Mouse (Mus musculus) neural tube, embryonic 15.5 days (tissue): ENCODE measurements around the gene Mybpc1. TPM values are rescaled to one million over a fixed set of nuclear protein-coding genes. Genes with fewer than 3 reads are reported as not detected.
"Not testable (repeated sequence)": the region's sequence is repeated elsewhere in the genome, so short reads cannot be mapped to it uniquely, and the experiment has no call there.

ENCODE experiments used
- ATAC-seq: fragments of 200-750 bp; cut with Nextera tagmentation; 2 replicates; pipeline ENCODE4 v1.8.0; 2017; ENCODE audit warnings: mild to moderate bottlenecking, moderate TSS enrichment, moderate library complexity; ENCODE audit not compliant: low FRiP score
- H3K27ac ChIP-seq: fragments of 300-500 bp; sonication (generic); replicated peaks from 2 replicates; pipeline ENCODE4 v1.5.1; 2015; ENCODE audit warnings: mild to moderate bottlenecking, inconsistent platforms
- H3K27me3 ChIP-seq: fragments of 300-500 bp; sonication (generic); replicated peaks from 2 replicates; pipeline ENCODE4 v1.6.1; 2015; ENCODE audit warnings: inconsistent platforms
- H3K36me3 ChIP-seq: fragments of 300-500 bp; sonication (generic); 2 replicates; pipeline ENCODE4 v1.6.1; 2015; ENCODE audit warnings: inconsistent platforms
- H3K4me1 ChIP-seq: fragments of 300-500 bp; sonication (generic); 2 replicates; pipeline ENCODE4 v1.6.1; 2015; ENCODE audit warnings: inconsistent platforms
- H3K4me2 ChIP-seq: fragments of 300-500 bp; sonication (generic); 2 replicates; pipeline ENCODE4 v1.6.1; 2015; ENCODE audit warnings: inconsistent platforms, mild to moderate bottlenecking, moderate library complexity
- H3K4me3 ChIP-seq: fragments of 300-500 bp; sonication (generic); replicated peaks from 2 replicates; pipeline ENCODE4 v1.5.1; 2015; ENCODE audit warnings: mild to moderate bottlenecking, inconsistent platforms
- H3K9ac ChIP-seq: fragments of 300-500 bp; sonication (generic); replicated peaks from 2 replicates; pipeline ENCODE4 v1.6.1; 2015; ENCODE audit warnings: mild to moderate bottlenecking, inconsistent platforms
- H3K9me3 ChIP-seq: fragments of 300-500 bp; sonication (generic); replicated peaks from 2 replicates; pipeline ENCODE4 v1.6.1; 2016; ENCODE audit warnings: inconsistent platforms
- WGBS: fragments of 180-500 bp; shearing (Covaris S2); methylation state at CpG from one replicate; pipeline ENCODE4 v1.1.7; 2015; ENCODE audit warnings: mixed read lengths; 5-methylcytosine and 5-hydroxymethylcytosine counted together
- polyA plus RNA-seq: library from polyadenylated mRNA; unstranded; fragments of >200 nt; fragmentation: Nextera tagmentation; extraction: Ambion mirVana; gene quantifications from 2 replicates; pipeline ENCODE4 v1.2.1, GENCODE M21; 2015

Gene Mybpc1
- polyA plus RNA-seq, 1 experiment from 2014 or later = 12.6 TPM

DNA sequence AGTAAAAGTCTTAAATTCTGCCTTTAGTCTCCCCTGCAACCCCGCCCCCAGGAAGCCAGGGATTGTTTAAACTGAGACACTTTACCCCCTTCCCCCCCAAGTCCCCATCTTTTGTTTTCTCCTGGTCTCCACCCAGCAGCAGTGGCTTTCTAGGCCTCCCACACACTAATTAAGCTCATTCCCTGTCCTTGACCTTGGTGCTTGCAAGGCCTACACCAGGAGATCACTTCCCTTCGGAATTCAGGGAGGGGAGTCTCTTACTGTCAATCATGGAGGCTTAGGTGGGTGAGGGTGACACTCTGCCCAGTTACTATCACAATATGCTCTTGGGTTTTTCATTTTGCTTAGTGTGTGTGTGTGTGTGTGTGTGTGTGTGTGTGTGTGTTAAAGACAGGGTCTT, 57.3 kb downstream of the Mybpc1 start:
- H3K27me3 ChIP-seq = no peaks in the 10 kb centered on the region
- no peak overlapping the region for H3K9ac ChIP-seq
- no peaks in the 10 kb centered on the region for H3K4me1 ChIP-seq
- H3K27ac ChIP-seq = no peak overlapping the region
- no peaks in the 10 kb centered on the region for H3K36me3 ChIP-seq
- H3K4me2 ChIP-seq = no peak overlapping the region
- no peak overlapping the region for H3K4me3 ChIP-seq
- H3K9me3 ChIP-seq = no peaks in the 10 kb centered on the region; the same call in 1 of the 2 replicates
- ATAC-seq = no peak
- WGBS = 62% methylated on average over 2 of the region's 2 CpGs

DNA sequence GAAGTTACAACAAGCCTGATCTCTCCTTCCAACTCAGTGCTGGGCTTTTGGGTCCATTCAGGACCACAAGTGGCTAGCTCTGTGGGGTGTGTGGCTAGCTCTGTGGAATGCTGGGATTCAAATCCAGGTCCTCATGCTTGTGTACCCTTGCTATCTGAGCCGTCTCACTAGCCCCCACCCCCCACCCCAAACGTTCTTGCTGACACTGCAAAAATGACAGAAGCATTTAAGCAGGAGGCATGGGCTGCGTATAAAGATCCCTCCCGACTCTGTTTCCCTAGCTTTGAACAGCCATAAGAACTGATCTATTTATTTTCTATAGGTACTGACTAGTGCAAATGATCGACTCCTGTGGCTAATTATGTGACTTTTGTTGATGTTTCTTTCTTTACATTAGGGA, 74.3 kb downstream of the Mybpc1 start:
- Histone ChIP-seq H3K4me1 (no peaks in the 10 kb centered on the region), H3K4me3 (no peak overlapping the region), H3K9me3 (no peaks in the 10 kb centered on the region), H3K36me3 (no peaks in the 10 kb centered on the region), H3K27me3 (no peaks in the 10 kb centered on the region), H3K4me2 (no peak overlapping the region), H3K27ac (no peak overlapping the region), H3K9ac (no peak overlapping the region)
- 75% methylated on average over 5 of the region's 5 CpGs for WGBS
- no peak for ATAC-seq

DNA sequence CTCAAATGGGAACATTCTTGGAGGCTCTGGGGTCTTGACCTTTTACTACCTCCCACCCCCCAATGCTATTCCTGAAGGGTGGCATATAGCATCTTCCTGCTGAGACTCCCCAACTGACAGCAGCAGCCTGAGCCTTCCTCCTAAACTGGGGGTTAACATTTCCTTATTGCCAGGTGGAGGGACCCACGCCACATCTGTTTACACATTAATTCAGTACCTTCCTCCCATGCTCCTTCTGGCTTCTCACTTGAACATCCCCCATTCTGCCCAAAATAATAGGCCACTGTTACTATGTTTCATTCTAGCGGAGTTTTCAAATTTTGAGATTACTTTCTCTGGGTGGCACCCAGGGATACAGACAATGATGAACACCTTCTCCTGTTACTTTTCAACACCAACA, 80.9 kb downstream of the Mybpc1 start:
- Histone ChIP-seq H3K27me3 (no peaks in the 10 kb centered on the region), H3K4me3 (no peak overlapping the region), H3K9me3 (no peaks in the 10 kb centered on the region), H3K27ac (no peak overlapping the region), H3K4me1 (no peaks in the 10 kb centered on the region), H3K36me3 (no peaks in the 10 kb centered on the region), H3K9ac (no peak overlapping the region), H3K4me2 (no peak overlapping the region)
- no peak for ATAC-seq
- WGBS = 83% methylated on average over 2 of the region's 2 CpGs

DNA sequence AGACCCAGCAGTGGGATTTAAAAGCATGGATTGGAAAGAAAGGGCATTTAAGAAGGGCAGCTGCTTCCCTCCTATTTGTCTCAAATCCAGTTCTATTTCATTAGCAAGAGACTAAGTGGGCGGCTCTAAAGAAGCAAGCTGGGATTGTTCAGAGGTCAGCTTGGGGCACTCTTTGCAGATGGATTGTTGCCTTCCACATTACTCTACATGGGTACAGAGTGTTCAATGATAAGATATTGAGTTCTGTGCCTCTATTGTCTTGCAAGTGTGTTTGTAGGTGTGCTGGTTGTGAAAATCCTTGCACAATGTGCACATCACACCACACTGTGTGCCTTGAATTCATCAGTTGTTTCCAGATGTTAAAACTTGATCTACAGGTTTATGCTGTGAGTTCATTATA, 81.7 kb downstream of the Mybpc1 start:
- no peak overlapping the region for H3K27ac ChIP-seq
- no peaks in the 10 kb centered on the region for H3K4me1 ChIP-seq
- H3K4me2 ChIP-seq = no peak overlapping the region
- ATAC-seq = no peak
- WGBS = 71% methylated on average over 1 of the region's 1 CpGs
- no peaks in the 10 kb centered on the region for H3K36me3 ChIP-seq
- H3K4me3 ChIP-seq = no peak overlapping the region
- H3K27me3 ChIP-seq = no peaks in the 10 kb centered on the region
- no peak overlapping the region for H3K9ac ChIP-seq
- H3K9me3 ChIP-seq = no peaks in the 10 kb centered on the region

DNA sequence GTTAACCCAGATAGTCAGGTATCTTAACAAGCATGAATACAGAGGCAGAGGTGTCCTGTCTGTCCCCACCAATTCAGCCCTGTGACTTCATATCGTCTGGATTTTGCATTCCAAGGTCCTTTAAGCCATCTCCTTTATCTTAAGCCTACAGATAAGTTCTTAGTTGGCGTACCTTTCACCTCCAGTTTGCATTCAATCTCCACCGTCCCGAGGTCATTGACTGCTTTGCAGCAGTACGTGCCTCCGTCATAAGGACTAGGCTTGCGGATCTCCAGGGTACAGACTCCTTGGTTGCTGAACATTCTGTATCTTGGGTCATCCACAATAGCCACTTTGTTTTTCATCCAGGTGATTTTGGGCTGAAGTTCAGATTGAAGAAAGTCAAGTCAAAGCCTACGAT, 82.2 kb downstream of the Mybpc1 start:
- no peak overlapping the region for H3K4me3 ChIP-seq
- no peaks in the 10 kb centered on the region for H3K27me3 ChIP-seq
- H3K27ac ChIP-seq = no peak overlapping the region
- no peak for ATAC-seq
- no peak overlapping the region for H3K4me2 ChIP-seq
- 93% methylated on average over 8 of the region's 8 CpGs for WGBS
- no peak overlapping the region for H3K9ac ChIP-seq
- H3K9me3 ChIP-seq = no peaks in the 10 kb centered on the region
- no peaks in the 10 kb centered on the region for H3K4me1 ChIP-seq
- no peaks in the 10 kb centered on the region for H3K36me3 ChIP-seq

DNA sequence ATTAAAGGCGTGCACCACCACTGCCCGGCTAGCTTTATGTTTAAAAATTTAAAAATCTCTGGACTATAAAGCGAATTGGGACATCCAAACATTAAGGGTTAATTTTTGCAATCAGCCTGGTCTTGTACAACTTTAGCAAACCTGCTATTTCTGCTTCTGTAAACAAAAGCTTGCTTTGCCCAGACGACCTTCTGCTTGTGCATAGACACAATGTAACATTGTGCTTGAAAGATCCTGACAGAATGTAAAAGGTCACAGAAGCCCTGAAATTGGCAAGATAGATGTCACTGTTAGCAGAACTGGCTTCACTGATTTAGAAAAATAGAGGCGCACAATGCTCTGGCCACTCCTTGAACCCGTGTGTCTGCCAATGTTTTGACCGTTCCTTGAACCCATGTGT, 89.9 kb downstream of the Mybpc1 start:
- WGBS = 82% methylated on average over 7 of the region's 7 CpGs

DNA sequence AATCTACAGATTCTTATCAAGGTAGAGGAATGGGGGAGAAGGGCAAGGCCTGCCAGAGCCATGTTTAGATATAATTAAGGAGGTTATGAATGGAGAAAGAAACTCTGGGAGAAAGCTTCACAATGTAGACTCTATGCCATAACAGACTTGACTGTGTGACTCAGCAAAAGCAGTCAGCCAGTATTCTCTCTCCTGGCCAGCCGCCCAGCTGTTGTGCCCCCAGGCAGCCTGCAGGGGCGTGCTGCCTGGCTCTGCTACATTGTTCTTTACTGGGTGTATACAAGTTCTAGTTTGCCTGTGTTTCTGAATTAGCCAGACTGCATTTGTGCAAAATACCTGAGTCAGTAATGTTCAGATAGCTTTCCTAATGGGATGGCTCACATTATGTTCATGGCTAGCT, 90.5 kb downstream of the Mybpc1 start:
- ATAC-seq = no peak
- no peak overlapping the region for H3K4me2 ChIP-seq
- H3K4me1 ChIP-seq = no peaks in the 10 kb centered on the region
- no peak overlapping the region for H3K27ac ChIP-seq
- no peaks in the 10 kb centered on the region for H3K36me3 ChIP-seq
- H3K4me3 ChIP-seq = no peak overlapping the region
- H3K9ac ChIP-seq = no peak overlapping the region
- 57% methylated on average over 2 of the region's 2 CpGs for WGBS
- no peaks in the 10 kb centered on the region for H3K9me3 ChIP-seq
- no peaks in the 10 kb centered on the region for H3K27me3 ChIP-seq

More for the DNA sequence above, 89.9 kb downstream of the Mybpc1 start:
- not testable (repeated sequence) for H3K27ac ChIP-seq, H3K4me1 ChIP-seq, H3K4me3 ChIP-seq, H3K9ac ChIP-seq, H3K9me3 ChIP-seq, ATAC-seq, H3K36me3 ChIP-seq, H3K4me2 ChIP-seq, H3K27me3 ChIP-seq

DNA sequence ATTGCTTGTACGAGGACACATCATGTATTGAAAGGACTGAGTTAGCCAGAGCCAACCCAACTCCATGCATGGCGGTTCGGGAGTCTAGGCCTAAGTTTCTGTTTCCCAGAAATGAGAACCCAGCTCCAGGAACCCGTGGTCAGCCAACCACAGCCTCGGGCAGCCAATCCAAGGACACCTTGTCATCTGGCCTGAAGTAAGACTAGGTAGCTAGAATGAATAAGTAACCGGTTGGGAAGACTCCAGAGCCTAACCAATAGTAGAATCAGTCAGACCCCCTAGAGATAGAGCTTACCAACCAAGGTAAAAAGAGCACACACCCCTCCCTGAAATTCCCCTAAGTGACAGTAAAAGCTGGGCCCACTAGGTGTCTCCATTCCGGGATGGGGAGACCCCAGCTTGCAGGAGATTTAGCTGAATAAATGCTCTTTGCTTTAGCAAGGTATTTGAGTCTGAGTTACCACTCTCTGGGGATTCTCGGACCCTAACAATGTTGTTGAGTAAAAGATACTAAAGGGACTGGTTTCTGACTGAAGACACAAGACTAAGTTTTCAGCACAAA, 91.3 kb downstream of the Mybpc1 start:
- 76% methylated on average over 8 of the region's 8 CpGs for WGBS
- Histone ChIP-seq H3K9me3 (no peaks in the 10 kb centered on the region), H3K27ac (no peak overlapping the region), H3K4me2 (no peak overlapping the region), H3K36me3 (no peaks in the 10 kb centered on the region), H3K27me3 (no peaks in the 10 kb centered on the region), H3K4me3 (no peak overlapping the region), H3K9ac (no peak overlapping the region), H3K4me1 (no peaks in the 10 kb centered on the region)
- ATAC-seq = no peak

DNA sequence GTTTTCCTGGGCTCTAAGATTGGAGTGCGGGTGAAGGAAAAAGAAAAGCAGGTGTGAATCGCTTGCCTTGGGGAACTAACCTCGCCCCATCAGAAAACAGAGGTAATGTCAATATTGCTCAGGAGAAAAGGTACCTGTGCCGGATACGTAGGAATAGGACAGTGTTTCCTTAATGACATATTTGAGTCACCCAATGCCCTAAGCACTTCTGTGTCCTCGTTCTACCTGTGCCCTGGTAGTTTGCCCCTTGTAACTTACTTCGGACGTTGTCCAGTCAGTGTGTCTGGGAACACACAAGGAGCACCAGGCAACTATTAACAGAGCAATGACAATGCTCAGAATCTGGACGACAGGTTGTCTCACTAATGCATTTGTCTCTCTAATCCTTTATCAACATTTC, 93.6 kb downstream of the Mybpc1 start:
- no peaks in the 10 kb centered on the region for H3K4me1 ChIP-seq
- no peak overlapping the region for H3K4me3 ChIP-seq
- no peaks in the 10 kb centered on the region for H3K9me3 ChIP-seq
- ATAC-seq = no peak
- 91% methylated on average over 9 of the region's 9 CpGs for WGBS
- no peak overlapping the region for H3K9ac ChIP-seq
- H3K36me3 ChIP-seq = no peaks in the 10 kb centered on the region
- H3K4me2 ChIP-seq = no peak overlapping the region
- H3K27ac ChIP-seq = no peak overlapping the region
- H3K27me3 ChIP-seq = no peaks in the 10 kb centered on the region

DNA sequence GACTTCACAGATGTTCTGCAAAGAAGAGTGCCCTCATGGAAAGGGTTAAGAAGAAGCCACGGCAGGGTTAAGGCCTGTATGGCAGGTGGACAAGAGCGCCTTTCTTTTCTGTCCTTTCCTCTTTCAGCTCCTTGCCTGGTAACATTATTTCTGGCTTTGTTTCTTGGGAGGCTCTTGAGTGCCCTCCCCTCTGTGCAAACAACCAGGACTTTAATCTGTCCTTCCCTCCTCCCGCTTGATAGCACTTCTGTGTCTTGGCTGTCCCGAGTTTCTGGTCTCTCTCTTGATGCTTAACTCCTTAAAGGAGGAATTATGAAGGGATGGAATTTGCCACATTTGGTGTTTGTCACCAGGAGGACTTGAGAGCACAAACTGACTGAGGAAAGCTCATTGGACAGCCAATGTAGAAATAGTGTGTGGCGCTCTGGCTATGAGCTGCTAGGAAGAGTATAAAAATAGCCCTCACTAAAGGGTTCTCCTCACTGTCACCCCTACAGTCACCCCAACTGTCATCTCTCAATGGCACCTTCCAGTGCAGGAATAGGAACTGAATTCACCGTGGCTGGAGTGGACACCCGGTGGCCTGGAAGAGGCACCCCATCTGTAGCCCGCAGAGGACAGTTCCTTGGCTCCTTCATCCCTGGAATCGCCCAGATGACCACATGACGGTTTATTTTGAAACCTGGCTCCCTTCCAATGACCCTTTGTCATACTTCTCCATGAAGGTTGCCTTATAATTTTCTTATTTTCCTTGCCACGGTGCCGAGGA, 94.3 kb downstream of the Mybpc1 start:
- ATAC-seq = no peak
- WGBS = 74% methylated on average over 12 of the region's 12 CpGs
- Histone ChIP-seq H3K4me2 (no peak overlapping the region), H3K4me3 (no peak overlapping the region), H3K27me3 (no peaks in the 10 kb centered on the region), H3K9me3 (no peaks in the 10 kb centered on the region), H3K27ac (no peak overlapping the region), H3K4me1 (no peaks in the 10 kb centered on the region), H3K36me3 (no peaks in the 10 kb centered on the region), H3K9ac (no peak overlapping the region)

DNA sequence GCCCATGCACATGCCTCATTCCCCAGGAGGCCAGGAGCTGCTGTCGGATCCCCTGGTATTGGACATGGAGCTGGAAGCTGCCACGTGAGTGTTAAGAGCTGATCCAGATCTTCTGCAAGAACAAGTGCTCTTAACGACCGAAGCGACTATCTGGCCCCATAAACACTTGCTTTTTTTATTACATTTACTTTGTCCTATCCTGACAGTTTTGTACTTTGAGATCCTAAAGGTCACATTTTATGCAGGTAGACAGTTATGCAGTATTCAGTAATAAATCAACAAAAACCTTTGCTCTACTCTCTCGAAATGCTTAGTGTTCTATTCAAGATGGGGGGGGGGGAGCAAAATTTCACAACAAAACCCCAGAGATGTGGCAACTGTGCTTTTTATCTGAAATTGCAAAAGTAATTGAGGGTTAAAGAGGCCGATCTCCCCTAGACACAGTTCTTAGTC, 97.2 kb downstream of the Mybpc1 start:
- 77% methylated on average over 7 of the region's 7 CpGs for WGBS
- Histone ChIP-seq H3K36me3 (no peaks in the 10 kb centered on the region), H3K27ac (no peak overlapping the region), H3K4me3 (no peak overlapping the region), H3K9me3 (no peaks in the 10 kb centered on the region), H3K4me1 (0 out of 2 replicates have a peak, but pooled peaks cover 3% of the 10 kb centered on the region), H3K27me3 (no peaks in the 10 kb centered on the region), H3K9ac (no peak overlapping the region), H3K4me2 (no peak overlapping the region)
- ATAC-seq = no peak

DNA sequence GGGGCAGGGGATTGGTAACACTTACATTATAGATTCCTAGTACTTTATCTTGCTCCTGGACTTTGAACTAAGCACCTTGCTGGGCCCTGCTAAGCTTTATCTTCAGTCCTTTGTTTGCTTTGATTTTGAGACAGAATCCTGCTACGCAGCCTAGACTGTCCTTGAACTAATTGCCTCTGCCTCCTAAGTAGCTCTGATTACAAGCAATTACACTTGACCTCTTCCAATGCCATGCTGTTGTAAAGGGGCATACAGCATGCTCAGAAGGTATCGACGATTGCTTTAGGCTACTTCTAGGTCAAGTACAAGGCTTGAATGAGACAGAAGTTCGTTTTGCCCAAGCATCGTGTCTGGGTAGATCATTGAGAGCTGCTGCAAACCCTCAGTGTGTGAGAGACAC, 99.7 kb downstream of the Mybpc1 start:
- Histone ChIP-seq H3K9ac (no peak overlapping the region), H3K4me1 (peaks cover 17% of the 10 kb centered on the region), H3K27ac (no peak overlapping the region), H3K36me3 (no peaks in the 10 kb centered on the region), H3K4me3 (no peak overlapping the region), H3K9me3 (no peaks in the 10 kb centered on the region), H3K4me2 (no peak overlapping the region), H3K27me3 (no peaks in the 10 kb centered on the region)
- 75% methylated on average over 5 of the region's 5 CpGs for WGBS
- no peak for ATAC-seq
